Mouse (Mus musculus) mature B cell (primary cell): ENCODE results near the gene Usp29.
"Not testable (repeated sequence)": the region's sequence is repeated elsewhere in the genome, so short reads cannot be mapped to it uniquely, and the experiment has no call there.

Experiments
- in situ Hi-C: fragments of 300-500 bp; cut with MboI; formaldehyde crosslinking; loops from 2 replicates; pipeline ENCODE4 v1.14.3; 2019

Gene Usp29

GRCm38 (mm10) chr7:6925926-6926730 is 195.8 kb downstream of the Usp29 start:
- in situ Hi-C loops = no loop called here

GRCm38 (mm10) chr7:6926731-6926995 is 196.3 kb downstream of the Usp29 start:
- in situ Hi-C loops = no loop called here

- in situ Hi-C loops = no loop called here
These were observed 198.9 kb downstream of the Usp29 start for GRCm38 (mm10) chr7:6929286-6929685.

DNA sequence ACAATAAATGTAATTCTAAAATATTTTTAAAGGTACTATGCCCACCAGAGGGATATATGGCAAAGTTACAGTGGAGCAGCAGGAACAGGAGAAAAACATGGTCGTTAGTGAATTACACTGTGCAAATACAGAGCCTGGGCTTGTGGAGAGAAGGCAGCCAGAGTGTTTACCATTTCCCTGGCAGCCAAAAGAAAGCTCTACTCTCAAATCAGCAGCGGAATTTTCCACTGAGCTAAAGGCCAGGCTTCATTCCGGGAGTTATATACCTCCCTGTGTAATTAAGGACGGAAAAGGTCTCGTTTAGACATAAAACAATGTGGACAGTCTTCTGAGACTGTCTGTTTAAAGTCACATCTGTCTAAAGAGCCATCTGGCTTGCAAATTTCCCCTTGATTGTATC is 204.4 kb downstream of the Usp29 start:
- in situ Hi-C loops = loop anchor here (10.0 kb wide), 1 partner anchor 580 kb away; no protein-coding TSS in a partner anchor

DNA sequence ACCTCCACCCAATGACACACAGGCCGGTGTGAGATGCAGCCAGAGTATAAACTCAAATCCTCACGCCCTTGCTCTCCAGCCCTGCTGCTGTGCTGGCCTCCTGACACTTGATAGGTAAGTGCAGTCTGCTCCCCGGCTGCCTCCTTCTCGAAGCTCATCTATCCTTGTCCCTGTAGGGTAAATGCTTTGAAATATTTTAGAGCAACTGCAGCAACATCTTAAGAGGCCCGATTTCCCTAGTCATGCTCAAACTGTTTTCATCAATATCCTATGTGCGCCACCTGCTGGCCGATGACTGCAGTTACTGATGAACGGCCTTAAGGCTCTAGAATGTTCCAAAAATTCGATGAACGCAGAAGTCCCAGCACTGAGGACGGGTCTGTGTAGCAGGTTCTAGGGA is 206.7 kb downstream of the Usp29 start:
- in situ Hi-C loops = loop anchor here (10.0 kb wide), 1 partner anchor 582 kb away; no protein-coding TSS in a partner anchor

- in situ Hi-C loops = no loop called here
These were observed 210.4 kb downstream of the Usp29 start for GRCm38 (mm10) chr7:6940761-6941231.

DNA sequence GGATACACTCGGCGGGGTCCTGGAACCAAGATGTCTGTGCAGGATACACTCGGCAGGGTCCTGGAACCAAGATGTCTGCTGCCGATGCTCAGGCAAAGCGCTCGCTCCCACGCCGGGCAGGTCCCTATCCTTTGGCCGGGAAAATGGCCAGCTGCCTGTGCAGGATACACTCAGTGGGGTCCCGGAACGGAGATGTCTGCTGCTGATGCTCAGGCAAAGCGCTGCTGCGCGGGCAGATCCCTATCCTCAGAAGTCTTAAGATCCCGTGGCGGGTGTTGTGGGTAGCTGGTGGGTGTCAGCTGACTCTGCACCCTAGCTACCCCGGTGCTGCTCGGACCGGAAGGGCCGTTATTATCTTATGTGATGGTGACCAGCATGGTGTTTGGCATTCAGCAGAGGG is 217.7 kb downstream of the Usp29 start:
- in situ Hi-C loops = not testable (repeated sequence)

DNA sequence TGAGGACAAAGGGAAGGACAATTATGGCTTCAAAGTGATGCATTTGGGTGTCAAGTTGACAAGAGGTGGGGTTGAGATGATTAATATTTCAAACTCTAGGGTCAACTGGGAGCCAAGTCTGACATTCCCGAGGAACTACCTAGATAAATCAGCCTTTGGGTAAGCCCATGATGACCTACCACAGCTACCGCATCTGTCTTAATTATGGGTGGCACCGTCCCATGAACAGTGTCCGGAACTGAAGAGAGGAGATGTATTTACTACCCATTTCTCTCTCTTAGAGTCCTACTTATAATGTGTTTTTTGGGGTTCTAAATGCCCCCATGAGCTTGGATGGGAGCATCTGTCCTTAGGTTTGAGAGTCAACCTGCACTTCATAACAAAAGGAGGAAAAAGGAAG is 226.2 kb downstream of the Usp29 start:
- in situ Hi-C loops = no loop called here

DNA sequence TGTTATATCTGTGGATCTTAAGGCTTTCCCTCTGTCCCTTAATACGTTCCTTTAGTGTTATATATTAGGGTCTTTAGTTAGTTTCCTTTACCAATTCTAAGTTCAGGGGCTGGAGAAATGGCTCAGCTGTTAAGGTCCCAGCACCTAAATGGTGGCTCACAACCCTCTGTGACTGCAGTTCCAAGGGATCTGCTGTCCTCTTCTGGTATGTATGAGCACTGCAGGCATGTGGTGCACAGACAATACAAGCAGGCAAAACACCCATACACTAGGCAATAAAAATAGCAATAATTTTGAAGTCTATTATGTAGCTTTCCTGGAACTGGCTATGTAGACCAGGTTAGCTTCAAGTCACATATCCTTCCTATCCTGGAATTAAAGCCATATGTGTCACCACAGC is 228.2 kb downstream of the Usp29 start:
- in situ Hi-C loops = no loop called here

DNA sequence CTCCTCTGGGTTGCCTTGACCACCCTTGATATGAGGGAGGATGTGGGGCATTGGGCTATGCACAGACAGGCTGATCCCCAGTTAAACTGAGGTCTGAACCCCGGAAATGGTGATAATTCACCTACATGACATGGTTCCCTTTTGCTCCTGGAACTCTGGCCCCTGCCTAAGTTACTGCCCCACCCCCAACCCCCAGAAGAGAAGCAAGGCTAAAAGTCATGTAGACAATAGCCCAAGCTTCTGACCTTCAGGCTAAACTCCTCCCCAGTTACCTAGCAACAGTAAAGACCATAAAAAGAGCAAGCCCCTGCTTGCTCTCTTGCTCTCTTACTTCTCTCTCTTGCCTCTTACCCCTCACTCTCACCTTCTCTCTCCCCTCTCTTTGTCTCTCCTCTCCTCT is 243.2 kb downstream of the Usp29 start:
- in situ Hi-C loops = no loop called here

- in situ Hi-C loops = no loop called here
These were observed 246.5 kb downstream of the Usp29 start for GRCm38 (mm10) chr7:6976890-6977289.

GRCm38 (mm10) chr7:6995251-6995650 is 264.9 kb downstream of the Usp29 start, which contains the start of gene Aurkc:
Gene Aurkc (plus strand): TSS chr7:6995300.
- in situ Hi-C loops = not testable (repeated sequence)

DNA sequence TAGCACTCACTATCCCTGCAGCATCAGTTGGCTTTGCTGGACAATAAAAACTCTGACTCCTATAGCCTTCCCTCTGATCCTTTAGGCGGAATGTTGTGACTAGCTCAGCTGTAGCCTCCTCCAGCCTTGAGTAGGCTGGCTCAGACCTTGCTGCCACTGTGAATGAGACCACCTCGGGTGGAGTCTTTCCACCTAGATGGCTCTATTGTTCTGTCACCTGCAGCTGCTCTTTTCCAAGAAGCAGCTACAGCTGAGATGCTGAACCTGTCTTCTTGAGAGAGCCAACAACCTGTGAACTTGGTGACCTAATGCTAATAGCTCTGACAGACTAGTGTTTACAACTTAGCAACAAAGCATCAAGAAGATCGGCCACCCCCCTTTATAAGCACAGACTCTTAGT is 268.5 kb downstream of the Usp29 start:
- in situ Hi-C loops = not testable (repeated sequence)

GRCm38 (mm10) chr7:7005441-7005840 is 275.1 kb downstream of the Usp29 start:
- in situ Hi-C loops = not testable (repeated sequence)
